Mouse (Mus musculus): ENCODE results near the gene Arid1b.
A peak's percentile ranks its signal among the peaks of the same experiment; 100 is the strongest.

The Arid1b gene

DNA sequence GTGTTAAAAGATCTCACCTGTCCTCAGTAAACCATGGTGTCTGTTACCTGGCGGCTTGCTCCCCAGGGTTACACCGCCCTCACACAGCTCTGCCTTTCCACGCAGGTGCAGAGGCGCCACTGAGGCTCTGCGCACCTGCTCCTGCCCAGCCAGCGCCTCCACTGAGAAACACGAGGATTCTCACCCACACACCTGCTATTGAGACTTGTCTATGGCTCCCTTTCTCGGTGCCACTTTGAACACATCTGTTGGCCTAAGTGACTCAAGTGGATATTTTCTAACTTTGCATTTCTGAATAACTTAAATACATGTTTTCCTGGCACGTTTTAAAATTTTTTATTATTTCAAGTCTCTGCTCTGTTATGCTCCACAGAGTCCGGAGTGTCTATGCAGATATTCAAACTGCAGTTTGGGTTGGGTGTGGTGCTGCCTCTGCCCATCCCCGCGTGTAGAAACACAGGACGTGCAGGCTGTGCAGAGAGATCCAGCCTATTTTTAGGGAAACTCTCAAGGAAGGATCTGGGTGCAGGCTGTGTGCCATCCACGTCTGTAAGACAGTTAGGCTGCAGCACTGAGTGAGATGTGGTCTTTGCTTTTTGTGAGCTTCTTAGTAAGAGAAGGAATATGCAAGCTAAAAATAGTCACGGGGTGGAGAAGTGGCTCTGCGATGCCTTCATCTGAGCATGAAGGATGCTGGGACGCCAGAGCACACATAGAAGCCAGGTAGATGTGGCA is 283.2 kb downstream of the Arid1b start:
- no peak for DNase-seq (ENCODE audit: low spot score)

DNA sequence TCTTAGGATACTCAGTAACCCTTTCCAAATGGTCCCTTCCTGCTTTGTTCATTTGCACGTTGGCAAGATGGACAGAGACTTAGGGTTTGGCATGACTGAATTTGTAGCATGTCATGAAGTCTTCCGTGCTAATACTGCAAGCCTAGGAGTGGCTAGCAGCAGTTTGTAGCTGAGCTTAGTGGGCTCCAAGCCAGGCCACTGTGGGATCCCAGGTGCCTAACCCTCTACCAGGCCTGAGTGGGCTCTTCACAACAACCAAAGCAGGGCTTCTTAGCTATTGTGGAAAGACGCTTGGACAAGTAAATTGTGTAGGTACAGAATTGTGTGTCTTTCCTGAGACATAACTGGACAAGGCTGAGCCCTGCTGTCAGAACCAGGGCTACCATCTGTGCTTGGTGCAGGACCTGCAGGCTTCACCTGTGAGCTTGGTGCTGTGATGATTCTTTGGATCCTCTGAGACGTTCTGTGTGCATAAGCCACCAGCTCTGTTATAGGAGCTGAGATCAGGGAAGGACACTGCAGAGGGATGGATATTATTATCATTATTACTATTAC is 286.4 kb downstream of the Arid1b start:
- DNase-seq (ENCODE audit: low spot score) = no peak

DNA sequence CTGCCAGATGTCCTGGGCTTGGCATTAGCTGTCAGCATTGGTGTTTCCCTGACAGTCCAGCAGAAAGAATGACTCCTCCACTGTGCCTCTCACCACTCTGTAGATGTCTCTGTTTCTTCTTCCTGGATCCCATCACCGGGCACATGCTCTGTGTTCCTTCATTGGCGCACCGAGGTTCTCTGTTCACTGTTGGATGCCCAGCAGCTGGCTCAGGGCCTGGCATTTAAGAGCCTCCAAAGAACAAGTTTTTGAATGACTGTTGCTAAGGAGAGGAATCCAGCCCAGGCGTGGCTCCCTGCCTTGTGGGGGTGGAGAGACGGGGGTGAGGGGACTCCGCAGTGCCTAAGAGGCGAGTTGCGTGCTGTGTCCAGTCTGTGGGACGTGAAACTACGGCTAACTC is 290.7 kb downstream of the Arid1b start:
- DNase-seq (ENCODE audit: low spot score) = no peak

DNA sequence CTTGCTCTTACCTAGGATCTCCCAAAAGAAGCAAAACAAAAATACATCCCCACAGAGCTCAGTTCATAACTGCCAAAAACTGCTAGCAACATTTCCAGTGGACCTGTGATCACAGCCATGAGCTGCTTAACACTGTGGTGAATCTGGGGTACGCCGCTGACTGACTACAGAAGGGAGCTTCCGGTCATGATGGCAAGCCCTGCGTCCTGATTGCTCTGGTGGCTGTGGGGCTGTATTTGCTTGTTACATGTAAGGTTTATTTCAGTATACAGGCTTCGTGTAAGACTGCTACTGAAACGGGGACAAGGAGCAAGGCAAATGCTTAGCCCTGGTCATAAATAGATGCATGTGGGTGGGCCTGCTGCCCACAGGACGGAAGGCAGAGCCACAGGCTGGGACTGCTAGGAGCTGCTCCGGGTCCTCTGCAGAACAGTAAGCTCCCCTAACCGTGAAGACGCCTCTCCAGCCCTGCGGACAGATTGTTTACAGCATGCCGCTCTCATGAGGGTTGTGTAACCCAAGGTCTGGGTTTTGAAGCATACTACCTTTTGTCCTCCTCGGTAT is 291.8 kb downstream of the Arid1b start:
- DNase-seq (ENCODE audit: low spot score) = no peak

DNA sequence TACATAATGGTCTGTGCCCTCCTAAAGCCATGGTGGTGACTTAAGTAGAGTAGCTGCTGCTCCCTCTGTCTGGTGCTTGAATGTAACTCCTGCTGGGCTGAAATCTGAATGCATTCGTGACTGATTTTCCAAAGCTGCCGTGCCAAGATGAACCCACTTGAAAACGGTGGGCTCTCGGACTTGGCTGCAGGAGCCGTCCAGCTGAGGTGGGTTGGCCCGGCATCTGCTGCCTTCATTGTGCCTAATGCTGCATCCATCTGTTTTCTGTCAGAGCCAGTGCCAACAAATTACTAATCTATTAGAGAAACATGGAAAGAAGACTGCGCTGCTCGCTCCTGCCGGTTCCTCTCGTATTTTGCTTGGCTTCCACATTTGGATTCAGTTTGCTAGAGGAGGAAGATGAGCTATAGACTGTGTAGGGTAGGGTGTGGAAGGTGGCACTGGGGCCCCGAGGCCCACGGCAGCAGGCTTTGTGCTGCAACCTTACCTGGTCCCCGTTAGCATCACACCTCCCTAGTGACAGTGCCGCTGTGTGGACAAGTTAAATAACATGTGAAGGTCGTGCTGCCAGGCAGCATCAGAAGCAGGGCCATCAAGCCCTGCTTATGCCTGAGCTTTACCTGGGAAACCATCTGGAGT is 292.6 kb downstream of the Arid1b start:
- no peak for DNase-seq (ENCODE audit: low spot score)

DNA sequence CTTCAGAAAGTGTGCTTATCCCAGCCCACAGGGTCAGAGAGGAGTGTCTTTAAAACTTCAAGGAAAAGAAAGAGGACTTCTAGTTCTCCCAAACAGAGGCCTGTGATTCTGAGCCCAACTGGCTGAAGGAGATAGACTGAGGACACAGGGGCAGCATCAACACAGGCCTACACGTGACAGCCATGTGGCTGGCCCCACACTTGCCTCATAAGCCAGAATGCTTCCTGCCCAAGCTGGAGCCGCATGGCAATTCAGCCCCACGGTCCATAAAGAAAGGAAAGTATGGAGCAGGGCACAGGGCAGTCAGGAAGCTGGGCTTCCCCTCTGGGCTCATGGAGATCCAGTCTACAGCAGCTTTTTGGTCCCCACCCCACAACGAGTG is 293.1 kb downstream of the Arid1b start:
- no peak for DNase-seq (ENCODE audit: low spot score)

DNA sequence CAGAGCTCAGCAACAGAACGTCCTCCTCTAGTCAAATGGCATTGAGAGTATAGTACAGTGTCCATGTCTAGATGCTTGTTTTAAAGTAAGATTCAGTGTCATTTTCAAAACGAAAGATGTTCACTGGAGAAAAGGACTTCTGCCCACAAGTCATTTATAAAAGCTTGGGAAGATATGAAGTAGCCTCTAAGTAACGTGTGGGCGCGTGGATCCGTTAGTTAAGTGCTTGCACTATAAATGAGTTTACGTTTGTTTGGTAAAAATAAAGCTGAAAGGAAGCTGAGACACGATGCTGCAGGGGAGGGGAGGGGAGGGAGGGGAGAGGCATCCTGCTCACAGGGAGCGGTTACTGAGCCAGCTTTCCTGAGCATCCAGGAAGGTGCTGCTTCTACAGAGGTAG is 293.5 kb downstream of the Arid1b start:
- no peak for DNase-seq (ENCODE audit: low spot score)

DNA sequence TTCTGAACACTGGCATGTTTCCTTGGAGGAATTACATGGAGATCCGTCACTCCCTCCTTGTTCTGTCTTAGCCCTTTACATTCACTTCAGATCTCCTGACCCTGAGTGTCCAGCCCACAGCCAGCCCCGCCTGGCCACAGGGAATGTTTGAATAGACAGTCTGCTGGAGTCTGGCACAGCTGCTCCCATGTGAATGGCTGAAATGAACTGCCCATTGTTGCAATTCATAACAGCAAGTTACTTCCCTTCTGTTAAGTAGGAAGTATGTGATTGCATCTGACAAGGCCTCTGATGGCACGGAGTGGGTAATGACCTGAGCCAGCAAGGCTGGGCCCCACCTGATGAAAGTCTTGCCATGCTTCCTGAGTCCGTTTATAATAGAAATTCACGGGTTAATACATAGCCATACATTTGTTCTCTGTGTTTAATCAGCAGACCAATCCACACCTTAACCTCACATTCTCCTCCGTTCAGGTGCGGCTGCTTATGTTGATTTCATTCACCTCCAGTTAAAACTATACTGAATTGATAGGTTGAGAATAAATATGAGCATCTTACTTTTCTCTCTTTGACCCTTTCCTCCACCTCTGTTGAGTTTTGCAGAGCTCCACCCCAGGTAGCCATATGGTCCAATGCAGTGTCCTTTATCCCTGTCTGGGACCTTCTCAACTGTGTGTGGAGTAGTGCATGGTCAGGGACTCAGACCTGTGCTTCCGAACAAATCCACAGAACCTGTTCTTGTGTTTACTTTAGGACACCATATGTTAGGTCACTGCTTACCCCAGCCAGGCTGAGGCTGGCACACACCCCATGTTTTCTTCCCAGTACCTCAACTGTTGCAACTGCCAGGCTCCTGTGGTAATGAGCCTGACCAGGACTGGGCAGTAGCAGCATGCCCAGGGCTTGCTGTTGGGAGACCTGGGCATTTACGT is 299.8 kb downstream of the Arid1b start:
- DNase-seq (ENCODE audit: low spot score) = no peak

DNA sequence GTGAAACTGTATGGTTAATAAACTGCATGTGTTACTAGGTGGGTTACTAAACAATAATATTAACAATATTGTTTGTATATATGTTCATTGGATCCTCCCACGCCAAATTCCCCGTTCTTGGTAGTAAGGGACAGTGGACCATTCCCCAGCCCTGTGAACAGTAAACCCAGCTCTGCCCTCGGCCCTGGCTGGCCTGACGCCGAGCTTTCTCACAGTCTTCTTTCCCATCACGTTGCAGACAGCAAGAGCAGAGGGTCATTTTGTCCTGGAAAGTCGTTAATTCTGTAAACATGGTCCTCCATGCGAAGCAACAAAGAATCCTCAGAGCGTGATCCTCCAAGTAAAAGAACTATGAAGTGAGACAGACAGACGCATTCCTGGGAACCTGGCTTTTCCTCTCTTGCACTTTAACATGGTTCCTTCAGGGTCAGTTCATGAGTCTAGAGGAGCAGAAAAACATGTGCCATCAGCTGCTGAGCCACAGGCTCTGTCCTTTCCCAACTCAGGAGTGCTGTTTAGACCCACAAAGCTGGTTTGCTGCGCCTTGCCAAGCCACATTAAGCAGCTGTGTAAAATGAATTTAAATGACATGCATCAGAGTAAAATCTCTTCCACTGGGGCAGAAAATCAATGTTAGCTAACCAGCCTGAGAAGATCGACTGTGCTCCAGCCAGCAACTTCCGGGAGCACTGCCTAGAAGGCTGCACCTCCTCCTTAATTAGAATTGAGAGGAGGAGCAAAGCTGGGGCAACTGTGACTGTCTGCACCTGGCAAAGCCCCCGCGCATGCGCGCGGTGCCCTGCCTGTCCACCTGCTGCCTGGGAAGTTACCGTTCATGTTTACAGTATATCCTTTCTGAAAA is 301.2 kb downstream of the Arid1b start:
- DNase-seq (ENCODE audit: low spot score) = peak; percentile 78

DNA sequence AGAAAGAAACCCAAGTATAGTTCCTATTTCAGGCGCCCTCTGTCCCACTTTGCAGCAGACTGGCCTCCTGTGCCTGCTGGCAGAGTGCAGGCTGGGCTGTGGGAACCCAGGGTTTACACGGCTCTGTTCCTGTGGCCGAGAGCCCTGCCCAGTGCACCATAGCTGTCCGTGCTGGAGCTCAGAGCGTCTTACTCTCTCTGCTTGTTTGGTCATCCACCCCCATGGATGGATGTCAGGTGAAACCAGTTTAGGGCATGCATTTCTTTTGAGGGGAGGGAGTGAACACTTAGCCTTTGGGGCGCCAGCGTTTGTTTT is 301.8 kb downstream of the Arid1b start:
- DNase-seq (ENCODE audit: low spot score) = no peak

DNA sequence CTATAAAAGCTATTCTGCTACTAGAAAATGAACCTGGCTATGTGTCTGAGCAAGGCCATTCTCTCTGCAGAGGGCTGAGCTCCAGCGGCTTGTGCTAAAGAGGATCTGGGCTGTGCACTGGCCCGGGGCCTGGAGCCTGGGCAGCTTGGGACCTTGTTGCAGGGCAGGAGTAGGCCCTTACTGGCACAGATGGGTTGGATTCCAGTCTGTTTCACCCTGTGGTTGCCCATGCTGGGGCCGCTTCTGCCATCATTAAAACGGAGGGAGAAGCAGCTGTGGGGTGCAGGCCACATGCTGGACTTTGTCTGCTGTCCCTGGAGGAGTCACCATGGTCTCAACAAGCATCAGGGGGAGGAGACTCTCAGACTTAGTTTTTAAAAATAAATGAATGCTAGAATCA is 303.4 kb downstream of the Arid1b start:
- no peak for DNase-seq (ENCODE audit: low spot score)

DNA sequence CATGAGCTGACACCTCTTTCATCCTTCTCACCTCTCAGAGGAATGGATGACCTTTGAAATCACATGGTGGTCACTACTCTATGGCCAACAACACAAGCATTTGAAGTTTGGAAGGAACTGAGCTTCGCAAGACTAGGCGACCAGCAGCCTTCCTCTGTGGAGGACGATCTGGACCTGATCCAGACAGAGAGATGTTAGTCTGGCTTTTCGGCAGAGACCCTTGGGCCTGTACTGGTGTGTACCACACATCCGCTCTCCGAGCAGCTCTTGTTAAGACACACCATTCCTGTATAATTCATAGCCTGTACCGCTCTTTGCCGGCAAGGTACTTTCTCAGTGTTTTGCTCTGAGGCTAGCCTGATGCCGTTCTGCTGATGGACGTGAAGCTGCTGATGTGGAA is 303.9 kb downstream of the Arid1b start:
- no peak for DNase-seq (ENCODE audit: low spot score)

DNA sequence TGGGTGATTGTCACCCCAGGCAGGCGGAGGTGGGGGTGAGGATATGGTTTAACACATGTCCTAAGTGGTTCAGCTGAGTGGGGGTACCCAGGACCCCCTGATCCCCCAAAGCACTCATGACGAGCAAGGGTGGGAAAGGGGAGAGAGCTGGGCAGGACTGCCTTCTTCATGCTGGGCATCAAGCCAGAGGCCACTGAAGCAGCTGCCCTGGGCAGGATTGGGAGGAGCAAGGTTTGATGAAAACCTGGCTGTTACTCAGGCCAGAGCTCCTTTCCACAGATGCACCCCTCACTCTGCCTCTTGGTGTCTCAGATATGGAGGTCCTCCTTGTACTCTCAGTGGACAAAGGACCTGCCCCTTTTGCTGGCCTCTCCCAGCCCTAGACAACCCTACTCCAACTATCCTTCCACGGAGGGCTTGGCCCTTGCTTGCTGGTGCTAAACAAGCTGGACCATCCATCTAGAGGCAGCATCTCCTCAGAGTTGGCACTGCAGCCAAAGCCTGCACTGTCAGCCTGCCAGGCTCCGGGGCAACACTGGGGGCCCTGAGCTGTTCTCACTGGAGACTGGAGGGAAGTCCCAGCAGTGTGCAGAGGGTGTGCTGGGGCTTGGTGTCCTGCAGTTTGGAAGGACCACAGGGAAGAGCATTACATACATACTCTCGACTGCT is 304.9 kb downstream of the Arid1b start:
- no peak for DNase-seq (ENCODE audit: low spot score)

DNA sequence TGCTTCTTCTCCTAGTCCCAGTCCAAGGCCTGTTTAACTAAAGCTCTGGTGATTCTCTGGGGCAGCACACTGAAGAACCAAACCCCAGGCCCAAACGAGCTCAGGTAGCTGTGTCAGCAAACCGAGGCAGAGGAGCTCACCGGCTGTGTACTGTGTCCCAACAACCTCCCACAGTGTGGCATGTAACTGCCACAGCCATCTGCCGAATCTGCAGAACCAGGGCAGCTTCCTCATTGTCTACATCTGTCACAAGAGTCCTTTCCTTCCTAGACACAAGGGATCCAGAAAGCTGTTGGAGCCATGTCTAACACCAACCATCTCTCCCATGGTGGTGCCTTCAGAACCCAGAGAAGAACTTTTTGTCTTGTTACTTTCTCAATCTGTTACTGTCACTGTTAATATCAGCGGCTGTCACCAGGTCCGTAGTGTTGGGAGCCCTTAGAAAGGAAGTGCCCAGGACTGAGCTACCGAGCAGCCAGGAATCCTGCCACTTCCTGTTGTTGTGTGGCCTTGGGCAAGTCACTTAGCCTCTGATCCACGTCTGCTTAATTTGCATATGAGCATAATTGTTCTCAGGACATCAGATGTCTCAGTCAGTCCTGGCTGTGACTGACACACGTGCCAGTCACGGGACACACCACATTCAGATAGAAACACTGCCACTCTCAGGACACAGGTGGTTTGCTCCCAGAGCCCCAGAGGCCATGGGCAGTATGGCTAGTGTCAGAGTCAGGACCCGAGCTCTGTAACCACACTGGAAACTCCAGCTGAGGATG is 309.0 kb downstream of the Arid1b start:
- no peak for DNase-seq (ENCODE audit: low spot score)

DNA sequence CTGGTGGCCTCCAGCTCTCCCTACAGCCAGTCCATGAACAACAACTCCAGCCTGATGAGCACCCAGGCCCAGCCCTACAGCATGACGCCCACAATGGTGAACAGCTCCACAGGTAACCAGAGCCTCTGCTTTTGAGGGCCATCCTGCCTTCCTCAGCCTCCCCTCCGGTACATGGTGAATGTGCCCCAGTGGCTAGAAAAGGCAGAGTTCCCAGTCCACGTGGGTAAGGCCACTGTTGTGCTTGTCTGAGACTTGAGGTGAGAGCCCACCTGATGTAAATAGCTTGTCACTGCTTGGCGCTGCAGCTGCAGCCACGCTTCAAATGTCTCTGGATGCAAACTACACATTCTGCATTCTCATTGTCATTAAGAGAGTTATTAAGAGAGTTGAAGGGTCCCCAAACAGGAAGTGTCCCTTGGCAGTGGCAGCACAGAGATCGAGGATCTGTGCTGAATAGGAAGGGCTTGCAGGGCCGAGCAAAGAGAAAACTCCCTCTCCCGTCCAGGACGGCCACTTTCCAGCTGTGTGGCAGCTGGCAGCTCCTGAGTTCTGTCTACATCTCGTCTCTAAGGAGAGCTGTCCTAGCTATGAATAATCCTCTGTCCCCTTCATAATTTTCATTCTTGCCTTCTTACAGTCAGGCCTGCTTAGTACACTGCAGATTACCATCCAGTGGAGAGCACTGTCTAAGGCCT is 311.8 kb downstream of the Arid1b start:
- DNase-seq (ENCODE audit: low spot score) = no peak

DNA sequence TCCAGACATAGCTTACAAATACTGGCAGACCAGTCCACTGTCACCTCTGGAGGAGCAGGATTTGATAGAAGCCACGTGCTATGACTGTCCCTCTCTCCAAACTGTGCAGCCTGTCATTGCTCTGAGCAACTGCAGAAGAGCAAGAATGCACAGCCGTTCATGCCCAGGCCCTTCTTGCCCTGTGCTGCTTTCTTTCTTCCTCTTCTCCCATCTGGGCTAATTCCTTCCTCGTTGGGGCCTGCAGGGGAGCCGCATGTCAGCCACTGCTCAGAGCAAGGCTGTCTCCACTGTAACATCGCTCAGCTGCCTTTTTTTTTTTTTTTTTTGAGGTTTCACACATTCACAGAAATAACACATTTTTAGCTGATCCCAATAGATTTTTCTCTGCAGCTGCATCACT is 315.8 kb downstream of the Arid1b start:
- no peak for DNase-seq (ENCODE audit: low spot score)

DNA sequence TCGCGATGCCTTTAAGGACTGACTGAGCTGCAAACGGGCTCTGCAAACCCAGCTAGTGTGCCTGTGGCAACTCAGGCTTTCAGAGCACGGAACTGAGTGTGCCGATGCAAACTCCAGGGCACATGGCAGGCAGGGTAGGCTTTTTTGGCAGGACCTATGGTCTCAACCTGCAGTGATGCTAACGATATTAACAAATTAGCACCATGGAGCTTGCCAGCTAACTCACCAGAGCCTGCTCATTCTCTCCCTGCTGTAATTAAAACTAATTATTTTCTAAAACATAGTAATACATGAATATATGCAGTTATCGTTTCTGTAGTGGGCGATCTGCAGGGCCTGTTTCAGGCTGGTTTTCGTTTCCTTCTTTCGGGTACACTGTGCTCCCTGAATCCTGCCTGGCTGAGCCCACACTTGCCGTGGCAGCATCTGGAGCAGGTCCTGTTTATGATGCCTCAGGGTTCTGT is 316.3 kb downstream of the Arid1b start:
- no peak for DNase-seq (ENCODE audit: low spot score)

DNA sequence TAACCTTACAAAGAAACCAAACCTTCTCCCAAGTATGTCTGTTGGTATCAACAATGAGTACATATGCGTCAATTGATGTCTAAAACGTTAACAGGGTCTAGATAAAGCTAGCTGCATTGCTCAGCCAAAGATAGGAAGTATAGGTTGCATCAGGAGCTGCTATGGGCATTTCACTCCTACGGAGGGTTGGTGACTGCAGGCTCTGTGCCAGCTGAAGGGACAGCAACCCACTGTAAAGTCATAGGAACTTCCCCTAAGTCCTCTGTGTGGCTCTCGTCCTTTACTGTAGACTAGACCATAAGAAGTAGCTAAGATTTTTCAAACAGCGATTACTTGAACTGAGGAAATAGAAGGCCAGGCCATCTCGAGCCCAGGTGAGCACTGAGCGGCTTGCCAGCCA is 316.9 kb downstream of the Arid1b start:
- no peak for DNase-seq (ENCODE audit: low spot score)

DNA sequence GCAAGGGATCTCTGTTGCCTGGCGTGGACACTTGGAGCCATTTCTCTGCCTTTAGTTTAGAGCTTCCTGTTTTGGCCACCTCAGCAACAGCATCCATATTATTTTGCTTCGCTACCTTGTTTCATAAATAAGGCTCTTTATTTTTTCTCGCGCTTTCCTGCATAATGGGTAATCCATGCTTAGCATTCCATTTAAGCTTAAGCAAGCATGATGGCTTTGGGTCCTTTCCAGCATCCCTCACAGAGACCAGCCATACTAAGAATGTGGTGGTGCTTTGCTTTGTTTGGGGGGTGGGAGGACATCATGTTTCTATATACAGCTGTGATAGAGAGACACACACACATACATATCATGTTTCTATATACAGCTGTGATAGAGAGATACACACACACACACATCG is 318.2 kb downstream of the Arid1b start:
- DNase-seq (ENCODE audit: low spot score) = no peak
